Mouse (Mus musculus): ENCODE measurements around the gene Wdr61.
"Not testable (repeated sequence)": the region's sequence is repeated elsewhere in the genome, so short reads cannot be mapped to it uniquely, and the experiment has no call there.

Wdr61 gene

DNA sequence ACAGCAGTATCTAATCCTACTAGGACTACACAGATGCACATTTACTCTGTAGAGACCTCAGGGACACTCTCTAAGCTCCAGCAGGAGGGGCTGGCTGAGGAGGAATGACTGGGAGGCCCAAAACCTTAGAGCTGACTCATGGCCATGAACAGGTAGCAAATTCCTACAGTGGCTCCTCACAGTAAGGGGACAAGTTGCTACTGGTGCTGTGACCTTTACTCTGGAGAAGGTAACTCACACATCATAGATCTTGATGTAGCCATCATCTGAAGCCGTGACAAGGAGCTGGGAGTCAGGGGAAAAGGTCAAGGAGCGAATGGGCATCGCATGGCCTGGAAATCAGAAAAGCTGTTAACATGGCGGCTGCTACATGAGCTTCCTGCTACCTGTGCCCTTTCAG lies 11.7 kb downstream of the Wdr61 start:
- no peak for DNase-seq

GRCm38 (mm10) chr9:54722156-54722555 lies 12.2 kb downstream of the Wdr61 start:
- no peak for DNase-seq

DNA sequence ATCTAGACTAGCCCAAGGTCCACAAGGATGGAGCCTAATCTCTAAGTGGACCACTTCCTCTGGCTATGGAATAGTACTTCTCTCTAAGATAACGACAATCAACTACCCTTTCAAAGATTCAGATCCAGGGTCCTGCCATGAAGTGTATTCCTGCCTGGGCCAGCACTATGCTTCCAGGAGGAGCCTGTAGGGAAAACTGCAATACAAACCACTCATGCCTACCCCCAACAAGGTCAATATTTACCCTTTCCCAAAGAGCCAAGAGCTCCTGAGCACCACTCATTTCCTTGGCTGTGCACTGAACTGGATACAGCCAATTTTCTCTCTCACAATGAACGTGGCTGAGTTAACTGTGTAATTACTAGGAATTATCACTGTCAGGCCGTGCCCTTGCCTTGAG lies 16.8 kb downstream of the Wdr61 start:
- no peak for DNase-seq

GRCm38 (mm10) chr9:54715776-54716175 lies 18.5 kb downstream of the Wdr61 start:
- no peak for DNase-seq

GRCm38 (mm10) chr9:54708085-54708484 lies 26.2 kb downstream of the Wdr61 start:
- DNase-seq: no peak

DNA sequence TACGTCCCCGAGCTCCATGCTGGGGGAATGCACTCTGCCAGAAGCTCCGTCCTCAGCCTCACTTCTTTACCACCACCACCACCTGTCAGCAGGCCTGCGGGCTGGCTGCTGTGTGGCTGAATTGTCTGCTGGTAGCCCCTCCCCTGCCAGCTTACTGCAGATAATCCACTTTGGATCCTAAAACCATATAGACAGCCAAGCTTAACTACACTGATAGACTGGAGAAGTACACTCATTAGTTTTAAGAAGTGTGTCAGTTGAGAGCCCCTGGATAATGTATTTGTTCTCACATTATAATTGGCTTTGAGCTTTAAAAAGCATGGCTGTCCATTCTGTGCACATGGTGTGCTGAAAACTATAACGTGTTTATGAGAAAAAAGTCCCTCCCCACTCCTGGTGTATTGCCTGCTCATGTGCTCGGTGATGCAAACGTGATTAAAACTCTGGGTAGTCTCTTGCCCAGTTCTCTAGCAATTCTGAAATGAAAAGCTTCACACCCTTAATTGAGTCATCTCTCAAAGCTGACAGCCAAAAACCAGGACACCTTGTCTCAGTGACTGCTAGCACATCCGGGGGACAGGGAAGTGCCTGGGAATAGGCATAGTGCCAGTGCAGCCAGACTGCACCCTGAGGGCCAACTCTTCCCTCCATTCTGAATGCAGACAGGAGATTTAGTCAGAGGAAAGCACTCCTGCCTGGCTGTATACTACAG lies 26.9 kb downstream of the Wdr61 start:
- DNase-seq: no peak

DNA sequence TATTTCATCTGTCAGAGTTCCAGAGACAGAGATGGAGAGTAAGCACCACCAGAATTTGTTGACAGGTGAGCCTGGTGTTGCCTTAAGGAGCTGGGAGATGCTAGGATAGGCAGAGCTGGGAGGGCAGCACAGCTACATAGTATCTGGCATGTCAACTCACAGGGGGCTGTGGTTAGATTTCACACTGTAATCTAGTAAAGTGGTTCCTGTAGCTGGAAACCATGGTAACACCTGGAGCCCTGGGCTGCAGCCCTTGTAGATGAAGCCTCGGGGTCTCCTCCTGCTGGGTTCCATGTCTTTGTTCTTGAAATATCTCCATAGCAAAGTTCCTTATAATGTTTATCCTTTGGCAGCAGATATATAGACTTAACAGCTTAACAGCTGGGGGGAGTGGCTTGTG lies 28.8 kb downstream of the Wdr61 start:
- no peak for DNase-seq

DNA sequence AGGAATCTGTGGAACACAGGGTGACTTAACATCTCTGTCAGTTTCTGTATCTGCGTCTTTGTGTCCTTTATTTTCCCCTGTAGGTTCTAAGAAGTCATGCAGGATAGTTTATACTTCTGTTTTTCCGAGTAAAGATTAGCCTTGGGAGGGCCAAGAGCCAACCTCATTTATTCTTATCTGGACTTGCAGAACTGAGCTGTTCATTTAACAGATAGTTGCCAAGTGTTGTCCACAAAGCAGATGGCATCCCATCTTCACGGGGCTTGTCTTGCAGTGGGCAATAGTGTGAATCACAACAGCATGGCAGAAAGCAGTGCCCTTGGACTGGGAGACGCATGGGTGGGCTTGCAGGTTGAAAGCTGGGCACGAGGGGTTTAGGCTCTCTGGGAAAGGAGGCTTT lies 30.0 kb downstream of the Wdr61 start:
- DNase-seq: no peak

- no peak for DNase-seq
These were observed 31.7 kb downstream of the Wdr61 start for GRCm38 (mm10) chr9:54702581-54702980.

GRCm38 (mm10) chr9:54700746-54701145 lies 33.6 kb downstream of the Wdr61 start:
- no peak for DNase-seq

GRCm38 (mm10) chr9:54700174-54700475 lies 34.2 kb downstream of the Wdr61 start:
- no peak for DNase-seq

DNA sequence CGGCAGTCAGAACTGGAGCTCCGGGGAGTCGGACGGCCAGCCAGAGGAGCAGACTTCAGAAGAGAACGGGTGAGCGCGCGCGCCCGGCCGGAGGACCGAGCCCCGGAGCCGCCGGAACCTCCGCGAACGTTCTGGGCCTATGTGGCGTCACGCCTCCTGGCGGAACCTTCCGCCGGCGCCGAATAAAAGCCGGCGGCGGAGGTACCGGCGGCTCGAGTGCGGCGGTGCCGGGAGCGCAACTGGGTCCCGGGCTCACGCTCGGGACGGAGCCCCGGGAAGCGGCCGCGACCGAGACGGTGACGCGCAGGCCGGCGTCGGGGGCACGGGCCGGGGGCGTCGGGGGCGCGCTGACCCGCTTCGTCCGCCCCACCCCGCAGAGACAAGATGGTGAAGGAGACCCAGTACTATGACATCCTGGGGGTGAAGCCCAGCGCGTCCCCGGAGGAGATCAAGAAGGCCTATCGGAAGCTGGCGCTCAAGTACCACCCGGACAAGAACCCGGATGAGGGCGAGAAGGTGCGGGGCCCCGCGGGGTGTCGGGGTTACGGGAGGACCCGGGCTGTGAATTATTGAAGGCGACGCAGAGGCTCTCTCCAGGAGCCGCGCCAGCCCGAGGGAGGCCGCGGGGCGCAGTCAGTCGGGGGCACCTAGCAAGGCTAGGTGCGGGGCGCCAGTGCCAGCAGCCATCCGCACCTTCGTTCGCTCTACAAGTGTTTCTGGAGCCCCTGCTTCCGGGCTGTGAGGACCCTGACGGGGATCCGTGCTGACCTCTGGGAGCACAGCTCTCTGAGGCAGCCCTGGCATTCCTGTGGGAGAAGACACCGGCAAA lies 34.8 kb downstream of the Wdr61 start:
- peak; percentile 77 for DNase-seq

GRCm38 (mm10) chr9:54699087-54699344 lies 35.3 kb downstream of the Wdr61 start:
- no peak for DNase-seq

- DNase-seq: no peak
These were observed 35.8 kb downstream of the Wdr61 start, which contains the start of gene Dnaja4 for GRCm38 (mm10) chr9:54698318-54699086. Gene Dnaja4 (plus strand): TSS chr9:54698873.

DNA sequence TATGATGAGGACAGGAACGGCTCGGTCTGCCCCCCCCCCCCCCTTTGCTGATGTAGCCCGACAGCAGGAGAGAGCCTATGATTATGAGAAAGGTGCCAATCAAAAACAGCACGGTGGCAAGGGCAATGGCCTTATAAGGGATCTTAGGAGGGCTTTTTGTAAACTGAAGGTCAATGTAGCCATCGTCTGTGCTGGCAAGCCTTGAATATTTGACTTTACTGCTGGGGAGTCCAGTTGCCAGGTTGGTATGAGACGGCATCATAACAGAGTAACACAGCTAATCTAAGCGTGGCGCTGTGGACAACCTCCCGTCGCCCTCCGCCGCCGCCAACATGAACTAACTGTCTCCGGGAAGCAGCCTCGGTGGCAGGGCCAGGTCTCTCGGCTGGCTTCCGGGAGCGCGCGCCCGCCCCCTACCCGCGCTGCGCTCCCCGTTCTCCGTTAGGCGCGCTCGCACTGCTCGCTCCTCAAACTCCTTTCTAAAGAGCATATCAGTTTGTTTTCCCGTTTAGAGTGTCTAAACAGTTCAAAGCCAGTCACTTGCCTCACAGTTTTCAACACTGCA lies 43.0 kb downstream of the Wdr61 start:
- DNase-seq: not testable (repeated sequence)

DNA sequence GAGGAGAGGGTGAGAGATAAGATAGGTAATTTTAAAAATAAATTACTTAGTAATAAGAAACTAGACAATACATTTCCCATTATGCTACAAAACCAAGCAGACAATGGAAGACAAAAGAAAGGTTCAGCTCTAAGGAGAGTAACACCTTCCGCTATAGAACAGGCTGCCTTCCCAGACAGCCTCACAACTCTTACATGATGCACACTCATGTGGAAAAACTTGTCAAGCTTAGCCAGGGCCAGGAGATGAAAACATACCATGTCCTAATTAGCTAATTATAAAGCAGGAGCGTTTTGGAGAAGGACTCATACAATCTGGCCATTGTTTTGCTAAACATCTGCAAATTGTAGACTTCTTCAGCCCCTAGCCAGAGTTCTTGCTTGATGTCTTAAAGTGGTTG lies 43.6 kb downstream of the Wdr61 start:
- not testable (repeated sequence) for DNase-seq

DNA sequence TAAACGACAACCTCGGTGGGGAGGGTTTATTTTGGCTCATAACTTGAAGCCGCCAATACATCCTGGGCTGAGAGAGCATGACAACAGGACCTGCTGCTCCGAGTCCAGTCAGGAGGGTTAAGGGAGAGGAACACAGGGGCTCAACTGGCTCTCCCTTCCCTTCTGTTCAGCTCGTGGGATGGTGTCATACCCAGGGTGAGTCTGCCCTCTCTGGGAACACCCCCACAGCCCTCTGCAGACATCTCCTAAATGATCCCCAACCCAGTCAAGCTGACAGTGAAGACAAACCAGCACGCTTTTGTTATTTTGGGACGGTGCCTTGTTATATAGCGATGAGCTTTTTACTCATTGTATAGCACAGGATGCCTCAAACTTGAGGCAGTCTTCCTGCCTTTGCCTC lies 44.9 kb downstream of the Wdr61 start:
- DNase-seq: no peak

- no peak for DNase-seq
These were observed 46.8 kb downstream of the Wdr61 start for GRCm38 (mm10) chr9:54687246-54688236.

DNA sequence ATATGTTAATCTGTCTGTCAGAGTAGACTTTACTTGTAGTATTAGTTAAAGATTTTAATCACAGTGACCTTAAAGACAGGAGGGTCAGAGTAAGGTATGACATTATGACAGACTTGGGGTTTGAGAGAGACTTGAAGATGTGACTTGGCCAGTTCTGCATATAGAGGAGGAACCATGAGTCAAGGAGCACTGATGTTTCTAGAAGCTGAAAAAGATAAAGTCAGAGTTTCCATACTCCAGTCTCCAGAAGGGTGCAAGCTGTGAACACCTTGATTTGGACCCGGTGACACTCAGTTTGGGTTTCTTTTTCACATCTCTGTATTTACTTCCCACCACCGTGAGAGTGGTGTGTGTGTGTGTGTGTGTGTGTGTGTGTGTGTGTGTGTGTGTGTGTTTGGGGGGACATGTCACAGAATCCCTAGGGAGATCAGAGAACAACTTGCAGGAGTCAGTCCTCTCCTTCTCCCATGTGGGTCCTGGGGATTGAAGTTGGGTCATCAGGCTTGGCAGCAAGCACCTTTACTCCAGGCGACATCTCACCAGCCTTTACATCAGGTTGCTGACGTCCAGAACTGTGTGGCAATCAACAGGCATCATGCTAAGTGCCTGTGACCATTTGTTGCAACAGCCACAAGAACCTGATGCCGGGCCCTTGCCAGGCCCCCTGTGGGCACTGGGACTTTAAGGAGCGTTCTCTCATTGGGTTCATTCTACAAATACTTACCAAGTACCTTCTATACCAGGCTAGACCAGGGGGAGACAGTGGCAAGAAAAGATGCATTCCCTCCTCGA lies 50.3 kb downstream of the Wdr61 start:
- DNase-seq: no peak

DNA sequence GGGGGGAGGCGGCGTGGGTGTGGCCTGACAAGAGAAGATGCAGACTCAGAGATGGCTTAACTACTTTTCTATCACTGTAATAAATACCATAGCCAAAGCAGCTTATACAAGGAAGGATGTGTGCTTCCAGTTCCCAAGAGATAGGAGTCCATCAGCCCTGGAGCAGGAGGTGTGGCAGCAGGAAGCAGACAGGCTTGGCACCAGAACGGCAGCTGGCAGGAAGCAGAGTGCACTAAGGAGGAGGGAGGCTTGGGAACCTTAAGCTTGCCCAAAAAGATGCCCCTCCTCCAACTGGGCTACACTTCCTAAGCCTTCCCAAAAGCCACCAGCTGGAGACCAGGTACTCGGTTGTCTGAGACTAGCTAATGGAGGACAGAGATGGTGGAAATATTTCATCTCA lies 51.5 kb downstream of the Wdr61 start:
- DNase-seq: peak; percentile 58

GRCm38 (mm10) chr9:54676531-54676986 lies 57.8 kb downstream of the Wdr61 start:
- DNase-seq: peak; percentile 76

Measured in cerebellum, adult 11 months (tissue).